Mouse (Mus musculus): ENCODE measurements at regions not wholly inside any gene's neighbourhood (a gene's known extent, or its start where the extent isn't known, plus 50 kb on each side); places are given as distances from the start of the nearest gene placed in this dataset.

GRCm38 (mm10) chr10:98861521-98861920 lies 52.7 kb upstream of the Atp2b1 start:
- TF ChIP-seq ZNF384 (IDR thresholded peaks at IDR 0.05; ENCODE audit: low read depth, low read length) (no peak), CHD2 (IDR thresholded peaks at IDR 0.05; ENCODE audit: low read depth, low read length) (no peak), HCFC1 (IDR thresholded peaks at IDR 0.05; ENCODE audit: borderline replicate concordance, insufficient read depth, low read length) (no peak), ZC3H11A (IDR thresholded peaks at IDR 0.05; ENCODE audit: borderline replicate concordance, low read depth, low read length) (no peak), MAFK (IDR thresholded peaks at IDR 0.05; ENCODE audit: insufficient read depth, low read depth, low read length) (no peak)
